Mouse (Mus musculus) heart, postnatal 0 days (tissue): ENCODE measurements around the gene Morn4. TPM values are rescaled to one million over a fixed set of nuclear protein-coding genes. Genes with fewer than 3 reads are reported as not detected.

ENCODE experiments used
- ATAC-seq: fragments of 200-750 bp; cut with Nextera tagmentation; 2 replicates; pipeline ENCODE4 v1.8.0; 2017; ENCODE audit warnings: low read depth, moderate number of reproducible peaks, moderate library complexity; ENCODE audit not compliant: insufficient read depth
- DNase-seq: peaks from one replicate; pipeline ENCODE4 v3.0.0-alpha.2; 2016; ENCODE audit warnings: low spot score
- H3K27ac ChIP-seq: fragments of 300-500 bp; sonication (generic); 2 replicates; pipeline ENCODE4 v1.5.1; 2014; ENCODE audit warnings: low read depth, mild to moderate bottlenecking
- H3K27me3 ChIP-seq: fragments of 300-500 bp; sonication (generic); 2 replicates; pipeline ENCODE4 v1.6.1; 2014; ENCODE audit warnings: low read length, mixed read lengths; ENCODE audit not compliant: control insufficient read depth, insufficient read depth
- H3K36me3 ChIP-seq: fragments of 300-500 bp; sonication (generic); replicated peaks from 2 replicates; pipeline ENCODE4 v1.6.1; 2014; ENCODE audit warnings: low read length, mixed read lengths; ENCODE audit not compliant: control insufficient read depth, insufficient read depth
- H3K4me1 ChIP-seq: fragments of 300-500 bp; sonication (generic); 2 replicates; pipeline ENCODE4 v1.6.1; 2014; ENCODE audit warnings: antibody characterized with exemption; ENCODE audit not compliant: control insufficient read depth, insufficient read depth
- H3K4me2 ChIP-seq: fragments of 300-500 bp; sonication (generic); 2 replicates; pipeline ENCODE4 v1.6.1; 2014; ENCODE audit warnings: low read depth, mild to moderate bottlenecking, low read length, moderate library complexity
- H3K4me3 ChIP-seq: fragments of 300-500 bp; sonication (generic); 2 replicates; pipeline ENCODE4 v1.5.1; 2014; ENCODE audit warnings: low read depth, low read length
- H3K9ac ChIP-seq: fragments of 300-500 bp; sonication (generic); replicated peaks from 2 replicates; pipeline ENCODE4 v1.6.1; 2014; ENCODE audit warnings: low read depth, low read length, mixed read lengths
- H3K9me3 ChIP-seq: fragments of 300-500 bp; sonication (generic); replicated peaks from 2 replicates; pipeline ENCODE4 v1.6.1; 2016; ENCODE audit warnings: low read length; ENCODE audit not compliant: control insufficient read depth
- CTCF ChIP-seq: IDR thresholded peaks from 2 replicates; pipeline ENCODE4 v1.5.1; 2016; ENCODE audit warnings: antibody characterized with exemption, control low read depth, low read depth
- EP300 ChIP-seq: IDR thresholded peaks from 2 replicates; pipeline ENCODE4 v1.6.1; 2016; ENCODE audit warnings: antibody characterized with exemption, low read depth
- WGBS: fragments of 180-500 bp; shearing (Covaris S2); extraction: QIAGEN DNeasy Blood & Tissue Kit; methylation state at CpG from one replicate; pipeline ENCODE4 v1.1.7; 2014; 5-methylcytosine and 5-hydroxymethylcytosine counted together
- polyA plus RNA-seq: library from polyadenylated mRNA; unstranded; fragments of >200 nt; fragmentation: Nextera tagmentation; extraction: Ambion mirVana; gene quantifications from 2 replicates; pipeline ENCODE4 v1.2.1, GENCODE M21; 2015
- total RNA-seq: library from RNA; depleted of rRNA; stranded (reverse); fragments of >200 nt; gene quantifications from 2 replicates; pipeline ENCODE4 v1.2.3, GENCODE M21; 2014; ENCODE audit warnings: low replicate concordance

Gene Morn4
- total and polyA plus RNA-seq, 2 experiments from 2014 or later = 2.3 to 5.7 TPM

- Histone ChIP-seq H3K4me2 (no peak overlapping the region), H3K4me1 (no peaks in the 10 kb centered on the region), H3K9ac (no peak overlapping the region), H3K4me3 (no peak overlapping the region), H3K36me3 (no peaks in the 10 kb centered on the region), H3K9me3 (no peaks in the 10 kb centered on the region), H3K27me3 (no peaks in the 10 kb centered on the region), H3K27ac (no peak overlapping the region)
- WGBS = 87% methylated on average over 7 of the region's 7 CpGs
- ATAC-seq (no peak), DNase-seq (no peak)
- TF ChIP-seq EP300 = no peak
- no peak for TF ChIP-seq CTCF
Observed at GRCm38 (mm10) chr19:42061443-42061842, 24.7 kb downstream of the Morn4 start.

DNA sequence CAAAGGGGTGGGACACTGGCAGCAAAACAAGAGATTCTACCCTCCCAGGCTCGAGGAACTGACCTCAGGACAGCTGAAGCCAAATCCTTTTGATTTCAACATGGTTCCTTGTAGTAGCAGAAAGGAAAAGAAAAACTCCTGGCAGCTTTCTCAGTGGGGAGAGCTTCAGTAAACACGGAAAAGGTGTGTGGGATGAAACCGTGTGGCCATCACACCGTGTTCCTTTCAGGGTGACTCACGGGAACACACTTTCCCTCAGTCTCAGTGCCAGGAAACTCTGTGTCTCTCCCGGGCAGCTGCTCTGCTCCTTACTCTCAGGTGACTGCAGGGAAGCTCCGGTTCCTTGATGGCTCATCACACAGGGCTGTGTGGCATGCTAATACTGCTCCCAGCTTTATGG is 27.7 kb downstream of the Morn4 start:
- ATAC-seq (no peak), DNase-seq (no peak)
- 52% methylated on average over 7 of the region's 7 CpGs for WGBS
- H3K27me3 ChIP-seq = no peaks in the 10 kb centered on the region
- no peak overlapping the region for H3K4me2 ChIP-seq
- H3K9me3 ChIP-seq = no peaks in the 10 kb centered on the region
- no peak overlapping the region for H3K9ac ChIP-seq
- TF ChIP-seq EP300 = no peak
- no peak for TF ChIP-seq CTCF
- no peak overlapping the region for H3K4me3 ChIP-seq
- no peak overlapping the region for H3K27ac ChIP-seq
- H3K4me1 ChIP-seq = no peaks in the 10 kb centered on the region
- no peaks in the 10 kb centered on the region for H3K36me3 ChIP-seq

DNA sequence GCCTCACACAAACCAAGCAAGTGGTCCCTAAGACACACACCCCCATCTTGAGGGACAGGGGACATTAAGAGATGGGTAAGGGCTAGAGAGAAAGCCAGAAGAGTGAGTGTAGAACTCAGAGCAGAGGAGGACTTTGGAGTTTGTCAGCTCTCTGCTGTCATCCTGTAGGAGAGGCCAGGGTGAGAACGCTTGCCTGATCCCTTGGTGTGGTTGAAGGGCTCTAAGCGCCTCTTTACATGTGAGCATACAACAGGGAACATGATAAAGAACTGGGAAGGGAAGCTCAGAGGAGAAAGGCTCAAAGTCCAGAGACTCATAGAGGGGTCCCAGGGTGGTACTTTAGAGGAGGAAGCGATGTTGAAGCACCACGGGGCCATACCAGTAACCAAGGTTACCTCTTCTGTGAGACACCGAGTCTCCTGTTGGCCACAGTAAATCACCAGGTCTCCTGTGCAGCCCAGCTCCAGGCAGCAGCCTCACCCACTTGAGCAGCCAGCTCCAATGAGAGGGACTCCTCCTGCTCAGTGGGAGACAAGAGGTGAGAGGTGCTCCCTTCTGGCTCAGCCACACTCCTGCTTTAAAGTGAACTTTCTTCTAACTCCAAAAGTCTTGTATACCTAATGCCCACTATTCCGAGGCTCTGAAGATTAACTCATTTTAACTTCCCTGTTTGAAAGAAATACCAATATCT is 29.3 kb downstream of the Morn4 start:
- H3K27ac ChIP-seq = no peak overlapping the region
- 72% methylated on average over 6 of the region's 6 CpGs for WGBS
- H3K9ac ChIP-seq = no peak overlapping the region
- no peaks in the 10 kb centered on the region for H3K4me1 ChIP-seq
- H3K4me2 ChIP-seq = no peak overlapping the region
- ATAC-seq (no peak), DNase-seq (no peak)
- H3K4me3 ChIP-seq = no peak overlapping the region
- H3K9me3 ChIP-seq = no peaks in the 10 kb centered on the region
- H3K27me3 ChIP-seq = no peaks in the 10 kb centered on the region
- TF ChIP-seq EP300 (no peak), CTCF (no peak)
- no peaks in the 10 kb centered on the region for H3K36me3 ChIP-seq

DNA sequence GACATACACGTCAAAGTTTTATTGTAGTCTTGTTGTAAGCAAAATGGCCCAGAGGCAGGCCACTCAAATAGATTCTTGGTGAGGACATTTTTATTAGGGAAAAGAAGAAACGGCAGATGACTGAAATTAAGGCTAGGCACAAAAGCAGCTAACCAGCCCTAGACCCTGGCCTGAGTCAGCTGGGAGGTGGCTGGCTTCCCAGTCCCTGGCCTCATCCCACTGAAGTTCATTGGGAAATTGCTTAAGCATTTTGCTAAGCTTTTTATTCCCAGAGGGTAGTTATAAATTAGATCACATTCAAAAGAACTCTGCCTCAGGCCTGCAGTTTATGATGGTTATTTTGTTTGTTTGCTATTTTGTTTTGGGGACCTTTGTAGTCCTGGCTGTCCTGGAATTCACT is 30.3 kb downstream of the Morn4 start:
- DNase-seq = no peak
- H3K27ac ChIP-seq = no peak overlapping the region
- no peaks in the 10 kb centered on the region for H3K4me1 ChIP-seq
- WGBS = 73% methylated on average over 2 of the region's 2 CpGs
- no peak for TF ChIP-seq EP300
- TF ChIP-seq CTCF = no peak
- no peak for ATAC-seq
- no peak overlapping the region for H3K9ac ChIP-seq
- H3K27me3 ChIP-seq = no peaks in the 10 kb centered on the region
- no peak overlapping the region for H3K4me3 ChIP-seq
- H3K36me3 ChIP-seq = no peaks in the 10 kb centered on the region
- H3K9me3 ChIP-seq = no peaks in the 10 kb centered on the region
- no peak overlapping the region for H3K4me2 ChIP-seq

DNA sequence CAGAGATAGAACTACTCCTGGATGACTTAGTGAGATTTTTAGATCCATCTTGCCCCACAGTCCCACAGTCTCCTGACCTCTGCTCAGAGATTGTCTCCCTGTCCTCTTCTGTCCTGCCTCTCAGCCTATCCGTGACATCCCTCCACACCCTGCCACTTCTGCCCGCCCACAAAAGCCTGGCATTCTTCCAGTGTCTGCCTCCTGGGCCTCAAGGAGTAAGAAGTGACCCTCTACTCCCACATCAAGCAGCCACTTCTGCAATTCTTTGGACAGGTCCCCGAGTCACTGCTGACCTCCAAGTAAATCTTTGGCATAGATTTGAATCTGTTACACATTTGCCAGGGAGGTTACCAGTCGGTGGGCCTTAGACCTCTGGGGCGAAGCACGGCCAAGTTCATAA is 31.9 kb downstream of the Morn4 start:
- DNase-seq = no peak
- H3K4me3 ChIP-seq = no peak overlapping the region
- no peaks in the 10 kb centered on the region for H3K4me1 ChIP-seq
- H3K9me3 ChIP-seq = no peaks in the 10 kb centered on the region
- no peaks in the 10 kb centered on the region for H3K36me3 ChIP-seq
- no peak for ATAC-seq
- no peaks in the 10 kb centered on the region for H3K27me3 ChIP-seq
- no peak overlapping the region for H3K9ac ChIP-seq
- TF ChIP-seq EP300 = no peak
- no peak for TF ChIP-seq CTCF
- no peak overlapping the region for H3K27ac ChIP-seq
- 56% methylated on average over 6 of the region's 6 CpGs for WGBS
- H3K4me2 ChIP-seq = no peak overlapping the region

- no peaks in the 10 kb centered on the region for H3K4me1 ChIP-seq
- 78% methylated on average over 4 of the region's 4 CpGs for WGBS
- ATAC-seq = no peak
- no peaks in the 10 kb centered on the region for H3K27me3 ChIP-seq
- H3K36me3 ChIP-seq = no peaks in the 10 kb centered on the region
- no peak within 1 kb of the TSS for H3K4me2 ChIP-seq
- H3K4me3 ChIP-seq = no peak within 1 kb of the TSS
- H3K9me3 ChIP-seq = no peaks in the 10 kb centered on the region
- TF ChIP-seq CTCF = no peak
- H3K27ac ChIP-seq = no peak within 1 kb of the TSS
- DNase-seq = no peak
- no peak within 1 kb of the TSS for H3K9ac ChIP-seq
Observed at GRCm38 (mm10) chr19:42051948-42052347, 34.2 kb downstream of the Morn4 start, which contains the start of gene 4933411K16Rik. Gene 4933411K16Rik, plus strand, starts transcription at chr19:42052248.
